Mouse (Mus musculus) neutrophil, adult 65 days (primary cell): ENCODE results near the gene Mapk9. TPM values are rescaled to one million over a fixed set of nuclear protein-coding genes. Genes with fewer than 3 reads are reported as not detected.

Source experiments
- total RNA-seq: library from RNA; stranded (reverse); gene quantifications from 2 replicates; pipeline ENCODE4 v1.2.4, GENCODE M21; 2023

Mapk9 gene
- total RNA-seq, result 22.5 and 24.7 TPM in 2 replicates

DNA sequence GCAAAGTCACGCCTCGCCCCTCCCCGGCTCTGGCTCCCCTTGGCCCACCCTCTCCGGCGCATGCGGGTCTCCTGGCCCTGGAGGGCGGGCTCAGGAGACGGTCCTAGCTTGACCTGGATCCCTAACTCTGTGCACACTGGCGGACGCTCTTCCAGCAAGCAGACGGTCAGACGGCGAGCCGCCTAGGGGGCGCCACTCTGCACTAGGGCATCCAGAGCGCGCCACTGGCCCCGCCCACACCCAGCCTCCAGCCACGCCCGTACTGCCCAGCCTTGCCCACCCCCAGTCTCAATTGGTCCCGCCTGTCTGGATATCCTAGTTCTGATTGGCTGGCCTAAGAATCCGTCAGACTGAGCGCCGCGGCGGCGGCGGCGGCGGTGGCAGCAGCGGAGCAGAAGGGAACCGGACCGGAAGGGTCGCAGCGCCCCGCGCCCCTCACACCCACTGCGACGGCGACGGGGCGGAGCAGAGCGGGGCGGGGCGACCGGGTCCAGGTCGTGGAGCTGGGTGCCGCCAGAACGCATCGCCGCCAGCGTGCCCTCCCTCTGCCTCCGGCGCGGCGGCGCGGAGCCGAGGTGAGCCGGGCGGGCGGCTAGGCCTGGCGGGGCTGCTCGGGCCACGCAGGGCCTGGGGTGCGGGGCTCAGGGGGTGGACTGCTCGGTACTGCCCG, at the start of gene Mapk9:
Gene Mapk9 (plus strand): TSS at position 351 of the 670 bp plus-strand sequence.

DNA sequence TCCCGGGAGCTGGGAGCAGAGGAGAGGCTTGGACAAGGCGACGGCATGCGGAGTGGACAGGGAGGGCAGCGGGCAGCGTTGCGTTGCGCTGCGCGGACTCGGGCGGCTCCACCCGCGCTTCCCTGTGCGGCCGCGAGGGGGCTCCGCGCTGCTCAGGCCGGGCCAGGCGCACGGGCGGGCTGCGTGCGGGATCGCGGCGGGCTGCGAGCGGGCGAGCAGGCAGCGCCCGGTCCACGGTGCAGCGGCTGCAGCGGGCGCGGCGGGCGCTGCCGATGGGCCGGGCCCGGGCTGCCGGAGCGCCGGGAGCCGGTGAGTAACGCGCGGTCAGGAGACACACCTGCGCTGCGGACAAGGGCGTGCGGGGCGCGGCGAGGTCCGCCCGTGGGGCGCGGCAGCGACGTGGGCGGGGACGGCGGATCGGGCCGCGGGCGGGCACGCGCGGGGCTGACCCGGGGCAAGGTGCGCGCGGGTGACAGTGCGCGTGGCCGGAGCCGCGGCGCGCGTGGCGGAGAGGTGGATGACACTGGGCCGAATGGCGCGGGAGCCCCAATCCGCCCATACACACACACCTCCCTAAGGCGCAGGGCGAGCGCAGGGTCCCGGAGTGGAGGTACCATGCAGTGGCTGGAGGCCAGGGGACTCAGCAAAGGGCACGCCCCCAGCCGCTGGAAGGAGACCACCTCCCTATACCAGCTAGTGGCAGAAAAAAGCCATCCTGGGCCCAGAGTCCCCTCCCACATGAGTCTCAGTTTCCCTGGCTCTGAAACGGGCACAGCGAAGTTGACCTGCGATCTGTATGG, 55.3 kb downstream of the Mapk9 start, which contains the start of gene Rasgef1c:
Gene Rasgef1c (plus strand): TSS at position 177 of the 800 bp plus-strand sequence.

Other genes with a start within 250 kb of the Mapk9 start
- 0.07 and 0.16 TPM in 2 replicates for gene Flt4, start 237.5 kb upstream of the Mapk9 start, total RNA-seq
- not detected in 2 replicates for gene Scgb3a1, start 183.1 kb upstream of the Mapk9 start, total RNA-seq
- gene Cnot6, start 134.0 kb upstream of the Mapk9 start, total RNA-seq, result 39.3 and 42.8 TPM in 2 replicates
- not detected in 2 replicates for gene Gfpt2, start 52.6 kb upstream of the Mapk9 start, total RNA-seq
- gene Rasgef1c, start 55.1 kb downstream of the Mapk9 start, total RNA-seq, result not detected in 2 replicates
- gene Rnf130, start 178.6 kb downstream of the Mapk9 start, total RNA-seq, result 253 and 255 TPM in 2 replicates